Mouse (Mus musculus): Measurements from ENCODE around the gene Dpp8. TPM values are rescaled to one million over a fixed set of nuclear protein-coding genes. Genes with fewer than 3 reads are reported as not detected.
"Not testable (repeated sequence)": the region's sequence is repeated elsewhere in the genome, so short reads cannot be mapped to it uniquely, and the experiment has no call there.

The Dpp8 gene
- polyA plus RNA-seq, 1 experiment from 2014 or later = 34.7 TPM

DNA sequence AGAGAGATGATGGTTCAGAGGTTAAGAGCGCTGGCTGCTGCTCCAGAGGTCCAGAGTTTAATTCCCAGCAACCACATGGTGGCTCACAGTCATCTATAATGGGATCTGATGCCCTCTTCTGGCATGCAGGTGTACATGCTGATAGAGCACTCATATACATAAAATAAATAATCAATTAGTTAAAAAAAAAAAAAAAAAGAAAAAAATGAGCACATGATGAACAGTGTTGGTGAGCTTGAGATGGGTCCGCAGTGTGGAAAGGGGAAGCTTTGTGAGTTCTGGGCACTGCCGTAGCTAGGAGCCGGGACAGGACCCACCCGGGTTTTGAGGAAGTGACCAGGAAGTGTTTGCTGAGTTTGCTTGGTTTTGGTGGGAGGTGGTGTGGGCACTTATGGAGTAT, 859 bp upstream of the Dpp8 start:
- not testable (repeated sequence) for H3K4me3 ChIP-seq (ENCODE audit: low read depth, low read length); H3K9ac ChIP-seq (ENCODE audit: low read length); H3K9me3 ChIP-seq (ENCODE audit: control insufficient read depth, low read length); H3K27me3 ChIP-seq (ENCODE audit: control insufficient read depth, insufficient read depth, low read length); H3K36me3 ChIP-seq (ENCODE audit: control insufficient read depth, insufficient read depth, low read length); H3K27ac ChIP-seq (ENCODE audit: low read depth, low read length); H3K4me2 ChIP-seq (ENCODE audit: low read depth); H3K4me1 ChIP-seq (ENCODE audit: control insufficient read depth, insufficient read depth, low read length); DNase-seq (ENCODE audit: low spot score); ATAC-seq (ENCODE audit: insufficient read depth, low FRiP score, low TSS enrichment)
- WGBS = 83% methylated on average over 5 of the region's 5 CpGs

DNA sequence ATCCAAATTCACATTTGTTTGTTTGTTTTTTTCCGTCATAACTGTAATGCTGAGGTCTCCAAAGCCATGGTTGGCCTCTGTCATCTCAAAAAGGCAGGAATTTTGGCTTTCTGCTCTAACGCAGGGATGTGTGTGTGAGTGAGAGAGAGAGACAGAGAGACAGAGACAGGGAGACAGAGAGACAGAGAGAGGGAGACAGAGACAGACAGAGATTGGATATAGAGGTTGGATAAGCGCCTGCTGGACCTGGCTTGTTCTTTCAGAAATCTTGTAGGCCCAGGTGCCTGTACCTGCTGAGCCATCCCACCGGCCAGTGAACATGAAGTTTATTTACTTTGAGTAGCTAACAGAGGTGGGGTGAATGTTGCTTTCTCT, 333 bp upstream of the Dpp8 start:
- 34% methylated on average over 4 of the region's 4 CpGs for WGBS
- H3K4me2 ChIP-seq (ENCODE audit: low read depth) = no peak overlapping the region
- H3K27ac ChIP-seq (ENCODE audit: low read depth, low read length) = no peak overlapping the region; the same call in 1 of the 2 replicates

DNA sequence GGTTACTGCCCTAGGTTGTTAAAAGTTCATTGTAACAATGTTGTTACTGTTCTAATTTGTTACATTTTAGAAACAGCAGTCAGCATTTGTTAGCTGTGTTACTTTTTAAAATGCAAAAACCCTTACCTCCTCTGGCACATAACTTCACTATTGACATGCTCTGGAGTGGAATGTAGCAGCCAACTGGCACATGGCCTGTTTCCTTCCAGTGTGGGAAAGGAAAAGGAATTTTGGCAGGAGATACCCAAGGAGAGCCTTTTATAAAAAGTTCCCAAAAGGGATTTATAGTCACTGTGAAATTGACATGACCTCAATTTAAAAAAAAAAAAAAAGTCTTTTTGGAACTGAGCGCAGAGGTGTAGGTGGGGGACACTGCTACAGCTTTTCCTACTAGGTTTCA, 4.2 kb downstream of the Dpp8 start:
- no peaks in the 10 kb centered on the region for H3K27me3 ChIP-seq (ENCODE audit: control insufficient read depth, insufficient read depth, low read length)
- no peaks in the 10 kb centered on the region for H3K9me3 ChIP-seq (ENCODE audit: control insufficient read depth, low read length)
- H3K9ac ChIP-seq (ENCODE audit: low read length) = no peak overlapping the region
- DNase-seq (ENCODE audit: low spot score) (no peak), ATAC-seq (ENCODE audit: insufficient read depth, low FRiP score, low TSS enrichment) (no peak)
- peaks cover 3% of the 10 kb centered on the region; the same call in 1 of the 2 replicates for H3K4me1 ChIP-seq (ENCODE audit: control insufficient read depth, insufficient read depth, low read length)
- no peak overlapping the region for H3K4me2 ChIP-seq (ENCODE audit: low read depth)
- no peak overlapping the region for H3K4me3 ChIP-seq (ENCODE audit: low read depth, low read length)
- no peak overlapping the region for H3K27ac ChIP-seq (ENCODE audit: low read depth, low read length)
- peaks cover 6% of the 10 kb centered on the region; the same call in 1 of the 2 replicates for H3K36me3 ChIP-seq (ENCODE audit: control insufficient read depth, insufficient read depth, low read length)
- WGBS = 100% methylated on average over 1 of the region's 1 CpGs

More for the DNA sequence above, 333 bp upstream of the Dpp8 start:
- Histone ChIP-seq H3K36me3 (ENCODE audit: control insufficient read depth, insufficient read depth, low read length) (no peaks in the 10 kb centered on the region), H3K27me3 (ENCODE audit: control insufficient read depth, insufficient read depth, low read length) (no peaks in the 10 kb centered on the region), H3K4me1 (ENCODE audit: control insufficient read depth, insufficient read depth, low read length) (peaks cover 3% of the 10 kb centered on the region; the same call in 1 of the 2 replicates), H3K4me3 (ENCODE audit: low read depth, low read length) (peak overlapping the region; percentile 100), H3K9ac (ENCODE audit: low read length) (peak overlapping the region; percentile 98; the same call in 1 of the 2 replicates), H3K9me3 (ENCODE audit: control insufficient read depth, low read length) (no peaks in the 10 kb centered on the region)
- DNase-seq (ENCODE audit: low spot score) = no peak
- no peak for ATAC-seq (ENCODE audit: insufficient read depth, low FRiP score, low TSS enrichment)

DNA sequence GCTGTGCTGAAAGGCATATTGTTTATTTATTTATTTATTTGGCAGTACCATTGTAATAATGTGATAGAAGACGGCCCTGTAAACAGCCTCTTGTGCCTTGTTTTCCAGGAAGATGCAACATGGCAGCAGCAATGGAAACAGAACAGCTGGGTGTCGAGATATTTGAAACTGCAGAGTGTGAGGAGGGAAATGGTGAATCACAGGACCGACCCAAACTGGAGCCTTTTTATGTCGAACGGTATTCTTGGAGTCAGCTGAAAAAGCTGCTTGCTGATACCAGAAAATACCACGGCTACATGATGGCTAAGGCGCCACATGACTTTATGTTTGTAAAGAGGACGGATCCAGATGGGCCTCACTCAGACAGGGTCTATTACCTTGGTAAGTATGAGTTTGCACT, 4.6 kb downstream of the Dpp8 start:
- Histone ChIP-seq H3K9me3 (ENCODE audit: control insufficient read depth, low read length) (no peaks in the 10 kb centered on the region), H3K36me3 (ENCODE audit: control insufficient read depth, insufficient read depth, low read length) (peaks cover 6% of the 10 kb centered on the region; the same call in 1 of the 2 replicates), H3K4me2 (ENCODE audit: low read depth) (no peak overlapping the region), H3K4me3 (ENCODE audit: low read depth, low read length) (no peak overlapping the region), H3K9ac (ENCODE audit: low read length) (no peak overlapping the region), H3K27me3 (ENCODE audit: control insufficient read depth, insufficient read depth, low read length) (no peaks in the 10 kb centered on the region), H3K4me1 (ENCODE audit: control insufficient read depth, insufficient read depth, low read length) (peaks cover 3% of the 10 kb centered on the region; the same call in 1 of the 2 replicates), H3K27ac (ENCODE audit: low read depth, low read length) (no peak overlapping the region)
- ATAC-seq (ENCODE audit: insufficient read depth, low FRiP score, low TSS enrichment) (no peak), DNase-seq (ENCODE audit: low spot score) (no peak)
- 93% methylated on average over 8 of the region's 8 CpGs for WGBS

DNA sequence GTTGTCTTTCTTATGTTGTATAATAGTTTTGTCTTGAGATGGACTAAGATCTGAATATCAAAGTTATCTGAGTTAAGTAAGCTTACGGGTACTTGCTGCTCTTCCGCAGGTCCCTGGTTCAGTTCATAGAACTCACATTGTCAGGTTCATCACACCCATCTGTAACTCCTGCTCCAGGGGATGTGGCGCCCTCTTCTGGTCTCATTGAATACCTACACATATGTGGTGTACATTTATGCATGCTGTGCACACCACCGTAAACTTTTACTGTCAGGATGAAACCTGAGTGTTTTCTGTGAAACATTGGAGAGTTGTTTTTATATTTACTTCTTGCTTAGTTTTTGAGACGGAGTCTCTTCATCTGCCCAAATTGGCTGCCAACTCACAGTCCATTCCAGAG, 9.2 kb downstream of the Dpp8 start:
- no peak overlapping the region for H3K9ac ChIP-seq (ENCODE audit: low read length)
- no peaks in the 10 kb centered on the region for H3K27me3 ChIP-seq (ENCODE audit: control insufficient read depth, insufficient read depth, low read length)
- ATAC-seq (ENCODE audit: insufficient read depth, low FRiP score, low TSS enrichment) (no peak), DNase-seq (ENCODE audit: low spot score) (no peak)
- no peaks in the 10 kb centered on the region for H3K9me3 ChIP-seq (ENCODE audit: control insufficient read depth, low read length)
- H3K27ac ChIP-seq (ENCODE audit: low read depth, low read length) = no peak overlapping the region
- 97% methylated on average over 5 of the region's 5 CpGs for WGBS
- H3K4me2 ChIP-seq (ENCODE audit: low read depth) = no peak overlapping the region
- H3K4me1 ChIP-seq (ENCODE audit: control insufficient read depth, insufficient read depth, low read length) = no peaks in the 10 kb centered on the region
- no peak overlapping the region for H3K4me3 ChIP-seq (ENCODE audit: low read depth, low read length)
- peaks cover 11% of the 10 kb centered on the region; the same call in 1 of the 2 replicates for H3K36me3 ChIP-seq (ENCODE audit: control insufficient read depth, insufficient read depth, low read length)

DNA sequence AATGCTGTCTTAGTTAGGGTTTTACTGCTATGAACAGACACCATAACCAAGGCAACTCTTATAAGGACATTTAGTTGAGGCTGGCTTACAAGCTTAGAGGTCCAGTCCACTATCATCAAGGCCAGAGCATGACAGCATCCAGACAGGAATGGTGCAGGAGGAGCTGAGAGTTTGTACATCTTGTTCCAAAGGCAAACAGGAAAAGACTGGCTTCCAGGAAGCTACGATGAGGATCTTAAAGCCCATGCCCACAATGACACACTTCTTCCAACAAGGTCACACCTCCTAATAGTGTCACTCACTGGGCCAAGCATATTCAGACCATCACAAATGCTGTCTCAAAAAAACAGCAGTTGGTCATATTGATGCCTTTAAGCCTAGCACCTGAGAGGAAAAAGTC, 14.8 kb downstream of the Dpp8 start:
- H3K9me3 ChIP-seq (ENCODE audit: control insufficient read depth, low read length) = no peaks in the 10 kb centered on the region
- no peak overlapping the region for H3K27ac ChIP-seq (ENCODE audit: low read depth, low read length)
- no peak overlapping the region for H3K4me2 ChIP-seq (ENCODE audit: low read depth)
- no peak for ATAC-seq (ENCODE audit: insufficient read depth, low FRiP score, low TSS enrichment)
- H3K36me3 ChIP-seq (ENCODE audit: control insufficient read depth, insufficient read depth, low read length) = peaks cover 7% of the 10 kb centered on the region
- H3K9ac ChIP-seq (ENCODE audit: low read length) = no peak overlapping the region
- H3K27me3 ChIP-seq (ENCODE audit: control insufficient read depth, insufficient read depth, low read length) = no peaks in the 10 kb centered on the region
- 94% methylated on average over 1 of the region's 1 CpGs for WGBS
- H3K4me3 ChIP-seq (ENCODE audit: low read depth, low read length) = no peak overlapping the region
- no peaks in the 10 kb centered on the region for H3K4me1 ChIP-seq (ENCODE audit: control insufficient read depth, insufficient read depth, low read length)
- DNase-seq (ENCODE audit: low spot score) = no peak

DNA sequence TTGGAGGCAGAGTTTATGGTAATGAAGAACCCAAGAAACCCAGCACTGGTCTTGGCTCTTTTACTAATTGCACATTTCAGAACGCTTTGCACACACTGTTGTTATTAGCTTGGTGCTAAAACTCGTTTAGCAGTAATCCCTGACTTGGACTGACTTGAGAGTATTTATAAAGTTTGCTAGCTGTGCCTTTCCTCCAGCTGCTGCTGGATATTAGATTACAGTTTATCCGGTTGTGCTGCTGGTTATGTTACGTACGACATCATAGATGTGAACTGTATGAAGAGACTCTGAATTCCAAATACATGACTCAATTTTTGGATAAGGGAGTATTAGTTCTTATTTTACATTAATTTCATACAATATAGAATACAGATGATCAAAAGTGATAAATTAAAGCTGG, 17.2 kb downstream of the Dpp8 start:
- Histone ChIP-seq H3K27me3 (ENCODE audit: control insufficient read depth, insufficient read depth, low read length) (no peaks in the 10 kb centered on the region), H3K27ac (ENCODE audit: low read depth, low read length) (no peak overlapping the region), H3K4me3 (ENCODE audit: low read depth, low read length) (no peak overlapping the region), H3K36me3 (ENCODE audit: control insufficient read depth, insufficient read depth, low read length) (peaks cover 7% of the 10 kb centered on the region), H3K9me3 (ENCODE audit: control insufficient read depth, low read length) (no peaks in the 10 kb centered on the region), H3K4me2 (ENCODE audit: low read depth) (no peak overlapping the region), H3K9ac (ENCODE audit: low read length) (no peak overlapping the region), H3K4me1 (ENCODE audit: control insufficient read depth, insufficient read depth, low read length) (no peaks in the 10 kb centered on the region)
- DNase-seq (ENCODE audit: low spot score) (no peak), ATAC-seq (ENCODE audit: insufficient read depth, low FRiP score, low TSS enrichment) (no peak)
- WGBS = 93% methylated on average over 5 of the region's 5 CpGs

DNA sequence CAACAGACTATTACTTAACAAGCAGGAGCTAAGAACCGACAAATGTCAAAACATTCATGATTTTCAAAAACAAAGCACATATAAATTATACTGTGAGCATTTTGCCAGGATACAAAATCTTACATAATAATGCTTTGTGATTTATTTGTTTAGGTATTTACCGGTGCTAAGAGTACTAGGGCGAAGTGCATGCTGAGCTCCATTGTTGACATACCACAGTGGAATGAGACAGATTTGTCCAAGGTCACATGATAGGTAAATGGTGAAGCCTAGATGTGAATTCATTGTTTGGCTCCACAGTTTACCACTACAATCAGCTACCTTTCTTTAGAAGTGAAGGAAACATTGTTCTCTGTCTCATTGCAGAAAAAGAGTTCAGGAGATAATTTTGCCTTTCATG, 18.8 kb downstream of the Dpp8 start:
- H3K4me2 ChIP-seq (ENCODE audit: low read depth) = no peak overlapping the region
- 97% methylated on average over 3 of the region's 3 CpGs for WGBS
- no peaks in the 10 kb centered on the region for H3K27me3 ChIP-seq (ENCODE audit: control insufficient read depth, insufficient read depth, low read length)
- no peak overlapping the region for H3K9ac ChIP-seq (ENCODE audit: low read length)
- H3K9me3 ChIP-seq (ENCODE audit: control insufficient read depth, low read length) = no peaks in the 10 kb centered on the region
- H3K4me3 ChIP-seq (ENCODE audit: low read depth, low read length) = no peak overlapping the region
- H3K27ac ChIP-seq (ENCODE audit: low read depth, low read length) = no peak overlapping the region
- no peak for ATAC-seq (ENCODE audit: insufficient read depth, low FRiP score, low TSS enrichment)
- H3K4me1 ChIP-seq (ENCODE audit: control insufficient read depth, insufficient read depth, low read length) = no peaks in the 10 kb centered on the region
- peaks cover 6% of the 10 kb centered on the region for H3K36me3 ChIP-seq (ENCODE audit: control insufficient read depth, insufficient read depth, low read length)
- no peak for DNase-seq (ENCODE audit: low spot score)

DNA sequence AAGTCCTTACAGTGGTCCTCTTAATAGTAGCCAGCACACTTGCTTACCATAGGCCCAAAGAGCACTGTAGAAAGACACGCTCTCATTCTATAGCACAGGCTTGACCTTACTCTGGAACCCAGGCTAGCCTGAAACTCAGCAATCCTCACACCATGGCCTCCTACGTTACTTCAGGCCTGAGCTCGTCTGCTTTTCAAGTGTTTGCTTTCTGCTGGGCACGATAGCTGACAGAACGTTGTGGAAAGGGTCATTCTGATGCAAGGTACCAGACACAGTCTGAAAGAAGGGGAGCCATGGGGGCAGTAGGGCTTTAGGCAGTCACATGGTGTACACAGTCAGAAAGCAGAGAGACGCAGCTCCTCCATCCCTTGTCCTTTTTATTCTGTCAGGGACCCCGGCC, 32.0 kb downstream of the Dpp8 start:
- H3K4me2 ChIP-seq (ENCODE audit: low read depth) = no peak overlapping the region
- no peak overlapping the region for H3K9ac ChIP-seq (ENCODE audit: low read length)
- no peaks in the 10 kb centered on the region for H3K27me3 ChIP-seq (ENCODE audit: control insufficient read depth, insufficient read depth, low read length)
- no peaks in the 10 kb centered on the region for H3K4me1 ChIP-seq (ENCODE audit: control insufficient read depth, insufficient read depth, low read length)
- H3K9me3 ChIP-seq (ENCODE audit: control insufficient read depth, low read length) = no peaks in the 10 kb centered on the region
- H3K27ac ChIP-seq (ENCODE audit: low read depth, low read length) = no peak overlapping the region
- WGBS = 95% methylated on average over 7 of the region's 7 CpGs
- peaks cover 18% of the 10 kb centered on the region for H3K36me3 ChIP-seq (ENCODE audit: control insufficient read depth, insufficient read depth, low read length)
- DNase-seq (ENCODE audit: low spot score) (no peak), ATAC-seq (ENCODE audit: insufficient read depth, low FRiP score, low TSS enrichment) (no peak)
- no peak overlapping the region for H3K4me3 ChIP-seq (ENCODE audit: low read depth, low read length)
